Mouse (Mus musculus) erythroid progenitor cell, adult 5-6 weeks (primary cell): ENCODE measurements at regions not wholly inside any gene's neighbourhood (a gene's known extent, or its start where the extent isn't known, plus 50 kb on each side); places are given as distances from the start of the nearest gene placed in this dataset.
"Not testable (repeated sequence)": the region's sequence is repeated elsewhere in the genome, so short reads cannot be mapped to it uniquely, and the experiment has no call there.

ENCODE experiments used
- ATAC-seq: replicated peaks from 2 replicates; pipeline ENCODE4 v1.8.0; 2016; ENCODE audit warnings: moderate number of reproducible peaks, mild to moderate bottlenecking, moderate TSS enrichment, inconsistent platforms; ENCODE audit not compliant: poor library complexity, low FRiP score, severe bottlenecking

DNA sequence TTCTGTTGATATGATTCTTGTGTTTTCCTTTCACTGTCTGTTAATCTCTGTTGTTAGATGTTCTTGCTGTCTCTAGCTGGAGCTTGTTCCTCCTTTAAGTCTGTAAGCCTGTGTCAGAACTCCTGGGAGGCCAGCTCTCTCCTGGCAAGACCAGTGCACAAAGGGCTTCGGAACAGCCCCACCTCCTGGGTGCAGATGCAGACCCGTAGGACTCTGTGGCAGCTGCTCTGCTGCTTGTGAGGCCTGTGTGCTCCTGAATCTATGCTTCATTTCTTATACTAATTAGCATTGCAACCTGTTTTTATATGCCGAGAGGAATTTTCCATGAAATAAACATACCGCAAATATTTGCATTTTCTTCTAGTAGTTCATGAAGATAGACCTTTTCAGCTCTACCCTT lies 392.2 kb downstream of the Arl4a start:
- ATAC-seq, result no peak

- no peak for ATAC-seq
Measured at GRCm38 (mm10) chr12:39639246-39639645, 398.6 kb downstream of the Arl4a start.

- no peak for ATAC-seq
Measured at GRCm38 (mm10) chr12:39634337-39634736, 403.5 kb downstream of the Arl4a start.

GRCm38 (mm10) chr12:39621266-39621665 lies 416.6 kb downstream of the Arl4a start:
- ATAC-seq, result no peak

GRCm38 (mm10) chr12:39605289-39605688 lies 432.5 kb downstream of the Arl4a start:
- no peak for ATAC-seq

- no peak for ATAC-seq
Measured at GRCm38 (mm10) chr12:39604723-39605122, 433.1 kb downstream of the Arl4a start.

GRCm38 (mm10) chr12:39594726-39595125 lies 443.1 kb downstream of the Arl4a start:
- no peak for ATAC-seq

GRCm38 (mm10) chr12:39593781-39594180 lies 444.0 kb downstream of the Arl4a start:
- ATAC-seq, result not testable (repeated sequence)

GRCm38 (mm10) chr12:39587204-39587909 lies 450.5 kb downstream of the Arl4a start:
- no peak for ATAC-seq

- no peak for ATAC-seq
Measured at GRCm38 (mm10) chr12:39586163-39586562, 451.7 kb downstream of the Arl4a start.

- no peak for ATAC-seq
Measured at GRCm38 (mm10) chr12:39577610-39578009, 460.2 kb downstream of the Arl4a start.

- ATAC-seq, result no peak
Measured at GRCm38 (mm10) chr12:39572802-39573201, 465.0 kb downstream of the Arl4a start.

DNA sequence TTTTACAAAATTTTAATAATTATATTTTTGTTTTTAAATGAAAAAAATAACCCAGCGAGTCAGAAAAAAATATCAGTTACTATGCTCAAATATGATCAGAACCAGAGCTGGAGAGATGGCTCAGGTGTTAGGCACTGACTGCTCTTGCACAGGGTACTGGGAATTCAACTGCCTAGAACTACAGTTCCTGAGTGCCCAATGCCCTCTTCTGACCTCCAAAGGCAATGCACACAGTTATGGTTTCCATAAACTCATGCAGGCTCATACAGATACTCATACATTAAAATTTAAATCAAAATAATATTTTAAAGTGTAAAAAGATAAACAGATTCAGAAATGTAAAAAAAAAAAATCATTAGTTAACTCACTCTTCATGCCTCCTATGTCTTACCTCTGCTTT lies 465.7 kb downstream of the Arl4a start:
- no peak for ATAC-seq

DNA sequence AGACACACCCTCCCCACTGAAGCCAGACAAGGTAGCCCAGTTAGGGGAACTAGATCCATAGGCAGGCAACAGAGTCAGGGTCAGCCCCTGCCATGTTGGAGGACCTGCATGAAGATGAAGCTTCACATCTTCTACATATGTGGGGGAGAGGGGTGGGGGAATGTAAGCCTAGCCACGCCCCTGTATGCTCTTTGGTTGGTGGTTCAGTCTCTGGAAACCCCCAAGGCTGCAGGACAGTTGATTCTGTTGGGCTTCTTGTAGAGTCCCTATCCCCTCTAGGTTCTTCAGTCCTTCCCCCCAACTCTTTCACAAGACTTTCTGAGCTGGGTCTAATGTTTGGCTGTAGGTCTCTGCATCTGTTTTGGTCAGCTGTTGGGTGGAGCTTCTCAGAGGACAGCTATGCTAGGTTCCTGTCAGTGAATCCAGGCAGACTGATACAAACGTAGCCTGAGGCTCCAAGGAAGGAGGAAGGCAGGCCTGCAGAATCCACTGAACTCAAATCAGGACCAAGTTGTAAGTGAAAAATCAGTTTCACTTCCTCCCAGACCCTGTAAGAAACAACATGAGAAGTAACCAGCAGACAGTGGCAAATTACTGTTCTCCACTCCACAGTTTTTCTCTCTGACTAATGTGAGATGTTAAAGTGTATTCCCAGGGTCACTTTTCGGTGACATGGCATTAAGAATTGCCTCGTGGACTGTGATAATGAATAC lies 476.9 kb downstream of the Arl4a start:
- no peak for ATAC-seq

- ATAC-seq, result no peak
Measured at GRCm38 (mm10) chr12:39558491-39558890, 479.3 kb downstream of the Arl4a start.

DNA sequence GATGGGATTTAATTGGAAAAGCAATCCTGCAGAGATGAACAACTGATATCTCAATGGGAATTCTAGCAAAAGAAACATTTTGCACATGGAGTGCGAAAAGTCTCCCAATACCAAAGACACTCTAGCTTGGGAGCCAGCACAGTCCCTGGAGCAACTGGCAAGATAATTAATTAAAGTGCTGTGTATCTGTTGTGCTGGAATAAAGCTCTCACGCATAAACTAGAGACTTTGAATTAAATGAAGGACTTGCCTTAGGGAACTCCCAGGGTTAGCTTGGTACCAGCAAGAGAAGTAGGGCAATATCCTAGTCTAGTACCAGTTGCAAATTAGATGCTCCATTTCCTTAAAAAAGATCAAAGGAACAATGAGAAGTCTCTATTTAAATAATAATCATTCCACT lies 501.5 kb downstream of the Arl4a start:
- no peak for ATAC-seq

GRCm38 (mm10) chr12:39528121-39528520 lies 509.7 kb downstream of the Arl4a start:
- no peak for ATAC-seq

GRCm38 (mm10) chr12:39527216-39527600 lies 510.6 kb downstream of the Arl4a start:
- no peak for ATAC-seq

- ATAC-seq, result no peak
Measured at GRCm38 (mm10) chr12:39526535-39527215, 511.1 kb downstream of the Arl4a start.

- no peak for ATAC-seq
Measured at GRCm38 (mm10) chr12:39515690-39516089, 522.1 kb downstream of the Arl4a start.

DNA sequence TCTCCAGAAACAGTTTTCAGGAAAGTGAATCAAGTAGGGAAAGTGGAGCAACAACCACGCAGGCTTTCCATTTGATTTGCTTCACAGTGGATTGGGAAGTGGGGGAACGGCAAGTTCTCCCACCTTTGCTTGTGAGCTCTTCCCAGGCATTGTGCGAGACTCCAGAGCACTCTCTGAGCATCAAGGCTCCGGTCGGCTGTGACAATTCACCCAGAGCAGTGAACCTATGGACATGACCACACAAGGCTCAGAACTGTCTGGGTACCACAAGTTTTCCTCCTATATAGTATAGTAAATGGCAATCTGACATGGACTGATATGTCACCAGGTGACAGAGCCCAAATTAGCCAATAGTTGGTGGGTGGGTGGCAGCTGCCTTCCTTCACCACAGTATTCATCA lies 527.0 kb downstream of the Arl4a start:
- no peak for ATAC-seq
